ENCODE assay signal across 24 mouse cellular contexts in genomic region chr9:116947369-116947768, GRCm38 (mm10).
"Had no signal": no experiment of that assay in that cellular context is flagged by ENCODE, and none has a peak within 500 bp of the region (broad histone marks: within the 10 kb centered on the region; RNA-seq: fewer than 3 reads in every experiment).

No protein-coding gene starts in this region.

- DNase-seq: gastrocnemius, postnatal 14 days; gastrocnemius, postnatal 36 days; heart, adult 11 months; heart, adult 2 months; heart, postnatal 14 days; heart, postnatal 36 days; kidney, adult 11 months; kidney, adult 8-10 months; kidney, postnatal 14 days; kidney, postnatal 36 days; layer of hippocampus, adult 9-11 months; layer of hippocampus, postnatal 36 days; left cerebral cortex, postnatal 4 days; liver, embryonic 13.5 days had no signal

- H3K27ac ChIP-seq: heart, adult 2 months; heart, embryonic 13.5 days; heart, embryonic 15.5 days; hindbrain, embryonic 15.5 days; hindbrain, postnatal 0 days; kidney, postnatal 0 days; liver, embryonic 13.5 days; liver, embryonic 15.5 days had no signal

- H3K27me3 ChIP-seq: heart, embryonic 13.5 days; heart, embryonic 15.5 days; hindbrain, embryonic 13.5 days; hindbrain, embryonic 15.5 days; limb, embryonic 12.5 days; liver, embryonic 13.5 days; liver, embryonic 15.5 days had no signal

- H3K4me2 ChIP-seq: heart, embryonic 11.5 days; heart, embryonic 13.5 days; heart, embryonic 15.5 days; hindbrain, embryonic 13.5 days; hindbrain, embryonic 15.5 days; limb, embryonic 12.5 days; liver, embryonic 13.5 days; liver, embryonic 15.5 days had no signal

- H3K36me3 ChIP-seq: heart, embryonic 13.5 days; heart, embryonic 15.5 days; hindbrain, embryonic 13.5 days; hindbrain, embryonic 15.5 days; limb, embryonic 12.5 days; liver, embryonic 13.5 days; liver, embryonic 15.5 days had no signal

- ATAC-seq: hindbrain, postnatal 0 days; intestine, embryonic 16.5 days had no signal

- H3K4me1 ChIP-seq: heart, embryonic 13.5 days; heart, embryonic 15.5 days; hindbrain, embryonic 15.5 days; liver, embryonic 13.5 days; liver, embryonic 15.5 days had no signal

- H3K9me3 ChIP-seq: heart, embryonic 13.5 days; heart, embryonic 15.5 days; hindbrain, embryonic 13.5 days; hindbrain, embryonic 15.5 days; limb, embryonic 12.5 days; liver, embryonic 13.5 days; liver, embryonic 15.5 days had no signal

- H3K4me3 ChIP-seq: heart, adult 2 months; heart, embryonic 13.5 days; heart, embryonic 15.5 days; hindbrain, embryonic 13.5 days; hindbrain, embryonic 15.5 days; limb, embryonic 12.5 days; liver, embryonic 13.5 days; liver, embryonic 15.5 days had no signal

- H3K9ac ChIP-seq: heart, embryonic 13.5 days; heart, embryonic 15.5 days; hindbrain, embryonic 13.5 days; hindbrain, embryonic 15.5 days; limb, embryonic 12.5 days; liver, embryonic 13.5 days; liver, embryonic 15.5 days had no signal
